Mouse (Mus musculus) urinary bladder, adult 2 months (tissue): ENCODE measurements around the gene Olfr1513. TPM values are rescaled to one million over a fixed set of nuclear protein-coding genes. Genes with fewer than 3 reads are reported as not detected.
A peak's percentile ranks its signal among the peaks of the same experiment; 100 is the strongest.
"Not testable (repeated sequence)": the region's sequence is repeated elsewhere in the genome, so short reads cannot be mapped to it uniquely, and the experiment has no call there.

Experiments
- DNase-seq: peaks from one replicate; pipeline ENCODE4 v3.0.0; 2022; ENCODE audit warnings: low spot score
- polyA plus RNA-seq: library from polyadenylated mRNA; depleted of rRNA; stranded (reverse); fragments of >200 nt; gene quantifications from 2 replicates; pipeline ENCODE4 v1.2.3, GENCODE M21; 2012; rRNA removed

The Olfr1513 gene
- polyA plus RNA-seq, 1 experiment: not detected

DNA sequence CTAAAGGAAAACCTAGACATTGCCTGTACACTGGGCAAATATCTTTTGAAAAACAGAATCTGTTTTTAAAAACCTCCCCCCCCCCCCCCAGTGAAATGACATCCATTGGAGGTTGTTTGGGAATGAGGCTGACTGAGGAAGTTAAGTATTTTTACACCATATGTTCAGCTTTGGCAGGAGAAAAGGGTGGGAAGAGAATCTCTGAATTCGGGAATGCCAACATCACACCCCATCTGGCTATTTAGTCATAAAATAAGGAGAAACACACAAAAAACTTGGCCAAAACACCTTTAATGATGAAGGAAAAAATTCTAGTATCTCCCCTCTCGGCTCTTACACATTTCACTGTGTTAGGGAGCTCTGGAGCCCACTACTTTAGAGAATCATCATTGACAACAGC is 45.3 kb downstream of the Olfr1513 start:
- no peak for DNase-seq

DNA sequence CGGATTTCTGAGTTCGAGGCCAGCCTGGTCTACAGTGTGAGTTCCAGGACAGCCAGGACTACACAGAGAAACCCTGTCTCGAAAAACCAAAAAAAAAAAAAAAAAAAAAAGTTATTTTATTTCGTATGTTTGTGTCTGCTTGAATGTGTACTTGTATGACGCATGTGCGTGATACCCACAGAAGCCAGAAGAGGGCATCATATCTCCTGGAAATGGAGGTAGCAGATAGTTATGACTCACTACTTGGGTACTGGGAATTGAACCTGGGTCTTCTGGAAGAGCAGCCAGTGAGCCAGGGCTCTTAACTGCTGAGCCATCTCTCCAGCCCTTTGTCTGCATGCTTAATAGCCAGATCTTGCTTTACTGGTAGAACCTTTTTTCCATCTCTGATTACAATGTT is 45.9 kb downstream of the Olfr1513 start:
- not testable (repeated sequence) for DNase-seq

DNA sequence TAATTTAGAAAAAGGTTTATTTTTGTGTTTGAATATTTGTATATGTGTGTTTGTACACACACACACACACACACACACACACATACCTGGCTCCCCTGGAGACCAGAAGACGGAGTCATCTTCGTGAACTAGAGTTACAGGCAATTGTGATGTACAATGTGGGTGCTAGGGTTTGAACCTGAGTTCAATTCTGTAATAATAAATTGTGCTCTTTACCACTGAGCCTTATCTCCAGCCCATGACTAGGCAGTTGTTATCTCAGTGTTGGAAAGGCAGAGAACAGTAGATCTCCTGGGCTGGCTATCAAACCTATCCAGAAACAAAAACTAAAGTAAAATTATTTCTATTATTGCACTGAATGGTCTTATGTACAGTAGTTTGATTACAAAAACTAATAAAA is 50.1 kb downstream of the Olfr1513 start:
- DNase-seq: no peak

DNA sequence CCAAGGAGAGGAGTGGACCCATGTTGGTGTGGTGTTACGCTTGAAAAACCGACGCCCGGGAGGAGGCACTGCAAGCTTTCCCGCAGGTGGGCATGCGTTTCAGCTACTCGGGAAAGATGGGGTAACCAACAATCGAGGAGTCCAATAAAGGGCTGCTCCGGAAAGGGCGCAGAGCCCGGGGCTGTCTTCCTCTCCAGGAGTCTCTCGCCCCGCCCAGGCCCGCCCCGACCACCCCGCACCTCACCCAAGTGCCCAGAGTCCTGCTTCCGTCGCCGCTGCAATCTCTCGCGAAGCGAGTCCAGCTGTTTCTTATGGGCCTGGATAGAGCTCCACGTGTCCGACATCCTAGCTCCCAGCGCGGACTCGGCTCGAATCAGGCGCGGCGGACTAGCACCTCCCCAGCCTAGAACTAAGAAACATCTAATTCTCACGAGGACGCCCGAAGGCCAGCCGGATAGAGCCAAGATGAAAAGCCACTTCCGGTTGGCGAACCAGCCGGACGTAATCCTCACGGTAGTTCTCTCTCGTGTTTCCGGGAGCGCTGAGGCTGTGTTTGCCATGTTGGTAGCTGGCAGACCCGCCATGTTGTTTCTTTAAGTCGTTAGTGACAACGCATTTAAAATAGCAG is 51.5 kb downstream of the Olfr1513 start, which contains the start of gene Mettl3:
TSS of gene Mettl3 (minus strand) at position 485 of the 628 bp plus-strand sequence.
- peak; percentile 79 for DNase-seq

GRCm38 (mm10) chr14:52303517-52303916 is 52.7 kb downstream of the Olfr1513 start:
- DNase-seq: not testable (repeated sequence)

Other genes starting within 250 kb of the Olfr1513 start
- gene Rpgrip1, start 245.7 kb downstream of the Olfr1513 start, polyA plus RNA-seq: 1.8 and 2.5 TPM in 2 replicates
- gene Supt16, start 159.0 kb downstream of the Olfr1513 start, polyA plus RNA-seq: 20.3 and 26.8 TPM in 2 replicates
- 47.8 and 51.2 TPM in 2 replicates for gene Chd8, start 98.6 kb downstream of the Olfr1513 start, polyA plus RNA-seq
- 27.8 and 29.3 TPM in 2 replicates for gene Tox4, start 77.3 kb downstream of the Olfr1513 start, polyA plus RNA-seq
- gene Rab2b, start 76.9 kb downstream of the Olfr1513 start, polyA plus RNA-seq: 17.5 and 18.1 TPM in 2 replicates
- gene Mettl3, start 51.3 kb downstream of the Olfr1513 start, polyA plus RNA-seq: 32.9 and 36.4 TPM in 2 replicates
- gene Sall2, start 27.6 kb downstream of the Olfr1513 start, polyA plus RNA-seq: 6.3 and 8.1 TPM in 2 replicates
- not detected in 2 replicates for gene Olfr1512, start 22.8 kb upstream of the Olfr1513 start, polyA plus RNA-seq
- gene Olfr1511, start 41.0 kb upstream of the Olfr1513 start, polyA plus RNA-seq: not detected in 2 replicates
- not detected in 2 replicates for gene Olfr1510, start 58.0 kb upstream of the Olfr1513 start, polyA plus RNA-seq
- gene Olfr1509, start 86.6 kb upstream of the Olfr1513 start, polyA plus RNA-seq: not detected in 2 replicates
- not detected in 2 replicates for gene Olfr1508, start 111.1 kb upstream of the Olfr1513 start, polyA plus RNA-seq
- gene Olfr1507, start 139.3 kb upstream of the Olfr1513 start, polyA plus RNA-seq: not detected in 2 replicates